9 mouse cellular contexts compared by ENCODE assay signal in the genomic region with DNA sequence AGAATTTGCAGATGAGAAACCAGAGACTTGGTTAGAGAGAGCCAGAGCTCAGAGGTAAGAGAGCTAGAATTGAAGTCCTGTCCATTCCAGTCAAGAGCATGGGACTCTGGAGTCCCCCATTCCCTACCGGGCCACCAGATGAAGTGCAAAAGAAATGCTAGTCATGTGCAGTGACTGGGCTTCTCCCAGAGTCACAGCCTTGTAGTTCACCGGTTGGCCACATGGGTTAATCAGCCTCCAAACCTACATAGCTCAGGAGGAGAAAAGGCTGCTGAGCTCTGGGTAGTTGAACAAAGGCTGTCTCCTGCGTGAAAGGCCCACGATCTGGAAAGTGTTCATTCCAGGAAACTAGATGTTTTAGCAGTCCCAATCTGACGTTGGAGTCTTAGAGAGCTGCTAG. TPM values are rescaled to one million over a fixed set of nuclear protein-coding genes. Genes with fewer than 3 reads are reported as not detected.
A peak's percentile ranks its signal among the peaks of the same experiment; 100 is the strongest.
DNase-seq lines count a peak whose midpoint lies in the region; ATAC-seq lines count a peak whose summit lies in the region.
"Had no signal": no experiment of that assay in that cellular context is flagged by ENCODE, and none has a peak within 500 bp of the region (broad histone marks: within the 10 kb centered on the region; RNA-seq: fewer than 3 reads in every experiment).

No protein-coding gene starts in this region.

- no peaks in the 10 kb centered on the region for H3K36me3 ChIP-seq in neural tube, embryonic 15.5 days
- no peaks in the 10 kb centered on the region for H3K36me3 ChIP-seq in intestine, embryonic 16.5 days (ENCODE audit: control insufficient read depth, insufficient read depth, low read length)

- H3K4me3 ChIP-seq in neural tube, embryonic 15.5 days (replicated peaks) = no peak overlapping the region
- H3K4me3 ChIP-seq in intestine, embryonic 16.5 days (ENCODE audit: low read length) = no peak overlapping the region
- H3K4me3 ChIP-seq: myocyte had no signal

- no peak overlapping the region for H3K4me2 ChIP-seq in neural tube, embryonic 15.5 days
- H3K4me2 ChIP-seq in intestine, embryonic 16.5 days (ENCODE audit: low read depth, low read length) = no peak overlapping the region

- H3K9ac ChIP-seq in neural tube, embryonic 15.5 days (replicated peaks) = no peak overlapping the region
- no peak overlapping the region for H3K9ac ChIP-seq in intestine, embryonic 16.5 days (ENCODE audit: low read depth, low read length)

- no peaks in the 10 kb centered on the region for H3K9me3 ChIP-seq in neural tube, embryonic 15.5 days (replicated peaks)
- H3K9me3 ChIP-seq in intestine, embryonic 16.5 days (ENCODE audit: control insufficient read depth, low read length) = no peaks in the 10 kb centered on the region

- 25% methylated on average over 5 of the region's 5 CpGs for whole genome bisulfite sequencing in neural tube, embryonic 15.5 days
- WGBS in intestine, embryonic 16.5 days = 24% methylated on average over 5 of the region's 5 CpGs

- no peak overlapping the region for H3K27ac ChIP-seq in neural tube, embryonic 15.5 days (replicated peaks)
- H3K27ac ChIP-seq in intestine, embryonic 16.5 days (ENCODE audit: low read length) = no peak overlapping the region

- H3K4me1 ChIP-seq in neural tube, embryonic 15.5 days = 0 out of 2 replicates have a peak, but pooled peaks cover 11% of the 10 kb centered on the region
- no peaks in the 10 kb centered on the region for H3K4me1 ChIP-seq in intestine, embryonic 16.5 days (ENCODE audit: control insufficient read depth, insufficient read depth, low read length)

- DNase-seq in adrenal gland, adult (ENCODE audit: inconsistent age in 2 of 2, low spot score in 1 of 2) = peak; percentile 43 to 72
- no peak for DNase-seq in adrenal gland, adult 8-10 months
- DNase-seq in neural tube, embryonic 10.5 days (ENCODE audit: extremely low spot score, low spot score) = peak; percentile 61
- DNase-seq in cerebellum, postnatal 25 days = peak; percentile 60 to 78
- peak; percentile 72 for DNase-seq in lung, postnatal 36 days
- DNase-seq in right cerebral cortex, postnatal 25 days = no peak

- peaks cover 12% of the 10 kb centered on the region; the same call in 1 of the 2 replicates for H3K27me3 ChIP-seq in neural tube, embryonic 15.5 days (replicated peaks)
- H3K27me3 ChIP-seq in intestine, embryonic 16.5 days (replicated peaks; ENCODE audit: control insufficient read depth, insufficient read depth, low read length) = no peaks in the 10 kb centered on the region

- ATAC-seq in neural tube, embryonic 15.5 days (ENCODE audit: low FRiP score) = no peak; the same call in 1 of the 2 replicates
- ATAC-seq in intestine, embryonic 16.5 days = peak; percentile 63

RNA-seq across cellular contexts. Expression of gene Tril, which starts 24.8 kb away (rescaled TPM):
- total RNA-seq in adrenal gland, adult 8-10 months (2022) = 10 to 100 TPM in 1 of 4 experiments, 1 to 10 TPM in 3; 5.1 to 13.0 (median 8.1) TPM
- 14.6 and 16.3 TPM in 2 replicates for polyA plus RNA-seq in neural tube, embryonic 15.5 days (2015; fragmentation: Nextera tagmentation; extraction: Ambion mirVana)
- polyA plus RNA-seq in intestine, embryonic 16.5 days (2015; fragmentation: Nextera tagmentation; extraction: Ambion mirVana) = 10.2 and 11.2 TPM in 2 replicates

Comparison
In these comparisons a context has a peak if more than half of its experiments do, and no peak if none do; other contexts are left out.
1. DNase-seq: peak in adrenal gland, adult (2 of 2), neural tube, embryonic 10.5 days (single experiment), cerebellum, postnatal 25 days (2 of 2) and lung, postnatal 36 days (single experiment); none in adrenal gland, adult 8-10 months (single experiment) and right cerebral cortex, postnatal 25 days (single experiment).